Mouse (Mus musculus) C3H10T1/2 (cell line): ENCODE results near the gene Rassf9. TPM values are rescaled to one million over a fixed set of nuclear protein-coding genes. Genes with fewer than 3 reads are reported as not detected.

Experiments
- polyA plus RNA-seq, 2 experiments: library from polyadenylated mRNA; unstranded; fragments of >200 nt; fragmentation: generic; extraction: Trizol; gene quantifications; one replicate each; pipeline ENCODE4 v1.2.1; 2012; ENCODE audit warnings: missing spikeins in 2 of 2

The Rassf9 gene
- polyA plus RNA-seq, result under 1 TPM; 0.04 to 0.34 TPM

DNA sequence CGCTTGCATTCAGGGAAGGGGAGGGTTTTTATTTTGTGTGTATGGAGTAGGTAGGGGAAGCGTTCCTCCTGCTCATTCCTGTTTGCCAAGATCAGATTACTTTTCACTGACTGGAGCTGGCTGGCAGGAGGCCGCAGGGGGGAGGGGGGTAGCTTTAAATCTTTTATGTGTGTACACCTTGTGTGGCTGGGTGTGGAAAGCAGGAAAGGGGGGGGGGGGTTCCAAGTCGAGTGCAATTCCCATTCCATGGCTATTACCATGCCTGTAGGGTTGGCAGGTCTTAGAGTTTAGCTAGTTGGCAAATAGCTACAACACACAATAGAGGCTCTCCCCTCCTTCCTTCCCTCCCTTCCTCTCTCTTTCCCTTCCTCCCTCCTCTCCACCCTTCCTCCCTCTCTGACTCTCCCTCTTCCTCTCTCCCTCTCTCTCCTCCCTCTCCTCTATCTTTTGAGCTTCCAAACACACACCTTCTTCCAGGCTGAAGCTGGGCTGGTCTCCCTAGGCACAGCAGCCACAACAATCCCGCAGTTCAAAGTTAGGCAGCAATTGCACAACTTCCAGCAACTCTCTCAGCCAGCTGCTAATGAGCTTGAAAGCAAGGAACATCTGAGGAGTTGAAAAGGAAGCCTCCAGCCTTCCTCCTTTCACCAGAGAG lies at the start of gene Rassf9:
Rassf9 (plus strand) TSS at position 416 of the 655 bp plus-strand sequence.

DNA sequence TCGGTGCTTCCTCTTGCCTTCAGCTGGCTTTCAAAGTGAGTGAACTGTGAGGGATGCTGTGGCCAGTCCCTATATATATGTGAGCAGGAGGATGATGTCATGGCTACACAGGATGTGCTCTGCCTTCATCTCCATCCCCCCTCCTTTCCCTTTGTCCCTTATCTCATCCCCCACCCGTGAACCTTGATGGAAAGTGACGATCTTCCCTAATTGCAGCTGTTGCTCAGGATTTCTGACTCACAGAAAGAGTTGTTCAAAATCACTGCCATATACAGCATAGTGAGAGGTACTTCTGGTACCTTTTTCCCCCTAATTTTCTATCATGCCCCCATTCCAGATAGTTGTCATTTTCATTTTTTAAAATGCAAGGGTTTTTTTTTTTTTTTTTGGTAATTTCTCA lies 21.6 kb upstream of the Rassf9 start, which contains the start of gene Nts:
Nts (minus strand) TSS at position 101 of the 400 bp plus-strand sequence.

Other genes with a start within 250 kb of the Rassf9 start
- gene Nts, start 21.7 kb upstream of the Rassf9 start, polyA plus RNA-seq, result under 1 TPM in 1 of 2 experiments, not detected in 1; 0.06 TPM